Mouse (Mus musculus) brain, embryonic 14.5 days (tissue): ENCODE measurements around the gene Aqp6.

Source experiments
- CTCF ChIP-seq: fragments of 200-500 bp; IDR thresholded peaks from 2 replicates; pipeline ENCODE4 v1.5.1; 2012; ENCODE audit warnings: inconsistent platforms, mild to moderate bottlenecking, moderate library complexity, borderline replicate concordance; ENCODE audit not compliant: insufficient read depth, insufficient read length; ENCODE audit errors: extremely low read depth
- POLR2A ChIP-seq: fragments of 200-500 bp; IDR thresholded peaks from 2 replicates; pipeline ENCODE4 v1.6.1; 2012; ENCODE audit warnings: mild to moderate bottlenecking, inconsistent platforms, borderline replicate concordance; ENCODE audit not compliant: poor library complexity, insufficient read depth, insufficient read length, severe bottlenecking; ENCODE audit errors: extremely low read depth

DNA sequence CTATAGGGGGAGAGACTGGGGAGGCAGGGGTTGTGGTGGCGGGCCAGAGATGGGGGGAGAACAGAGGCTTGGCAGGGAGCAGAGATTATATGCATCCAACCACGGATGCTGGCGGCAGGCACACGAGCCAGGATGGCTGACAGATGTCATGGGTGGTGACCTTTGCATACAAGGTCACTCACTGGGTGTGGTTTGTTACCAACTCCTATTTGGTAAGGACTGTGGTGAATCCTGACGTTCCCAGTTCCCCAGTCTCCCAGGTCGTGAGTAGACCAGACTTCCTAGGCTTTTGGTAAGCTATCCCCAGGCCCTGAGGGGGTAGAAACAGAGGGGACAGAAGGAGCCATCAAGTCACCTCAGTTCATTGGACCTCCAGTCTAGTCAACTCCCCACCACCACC is 32.5 kb upstream of the Aqp6 start:
- no peak for TF ChIP-seq POLR2A
- TF ChIP-seq CTCF: no peak
